Mouse (Mus musculus): ENCODE measurements around the gene Eogt.

The Eogt gene

GRCm38 (mm10) chr6:97106106-97106505, 42.9 kb downstream of the Eogt start:
- no peak for DNase-seq (ENCODE audit: low spot score)

DNA sequence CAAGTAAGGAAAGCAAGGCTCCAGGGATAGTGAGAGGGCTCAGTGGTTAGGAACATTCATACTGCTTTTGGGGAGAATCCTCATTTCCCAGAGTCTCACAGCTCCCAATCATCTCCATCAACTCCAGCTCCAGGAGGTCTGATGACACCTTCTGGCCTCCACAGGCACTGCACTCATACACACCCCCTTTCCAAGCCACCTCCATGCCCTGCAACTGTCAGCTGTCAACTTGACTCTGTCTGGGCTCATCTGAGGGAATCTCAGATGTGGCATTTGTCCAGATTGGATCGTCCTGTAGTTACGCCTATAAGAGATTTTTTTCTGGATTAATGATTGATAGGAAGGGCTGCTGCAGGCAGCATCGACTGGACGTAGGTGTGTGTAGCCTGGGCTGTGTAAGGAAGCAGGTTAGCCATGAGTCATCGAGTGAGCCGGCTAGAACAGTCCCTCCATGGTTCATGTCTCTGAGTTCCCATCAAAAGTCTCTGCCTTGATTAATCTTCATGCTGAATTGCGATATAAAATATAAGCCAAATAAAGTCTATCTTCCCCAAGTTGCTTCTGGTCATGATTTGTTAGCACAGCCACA, 44.6 kb downstream of the Eogt start:
- no peak for DNase-seq (ENCODE audit: low spot score)

- DNase-seq (ENCODE audit: low spot score), result no peak
These were observed 46.9 kb downstream of the Eogt start for GRCm38 (mm10) chr6:97101958-97102702.

DNA sequence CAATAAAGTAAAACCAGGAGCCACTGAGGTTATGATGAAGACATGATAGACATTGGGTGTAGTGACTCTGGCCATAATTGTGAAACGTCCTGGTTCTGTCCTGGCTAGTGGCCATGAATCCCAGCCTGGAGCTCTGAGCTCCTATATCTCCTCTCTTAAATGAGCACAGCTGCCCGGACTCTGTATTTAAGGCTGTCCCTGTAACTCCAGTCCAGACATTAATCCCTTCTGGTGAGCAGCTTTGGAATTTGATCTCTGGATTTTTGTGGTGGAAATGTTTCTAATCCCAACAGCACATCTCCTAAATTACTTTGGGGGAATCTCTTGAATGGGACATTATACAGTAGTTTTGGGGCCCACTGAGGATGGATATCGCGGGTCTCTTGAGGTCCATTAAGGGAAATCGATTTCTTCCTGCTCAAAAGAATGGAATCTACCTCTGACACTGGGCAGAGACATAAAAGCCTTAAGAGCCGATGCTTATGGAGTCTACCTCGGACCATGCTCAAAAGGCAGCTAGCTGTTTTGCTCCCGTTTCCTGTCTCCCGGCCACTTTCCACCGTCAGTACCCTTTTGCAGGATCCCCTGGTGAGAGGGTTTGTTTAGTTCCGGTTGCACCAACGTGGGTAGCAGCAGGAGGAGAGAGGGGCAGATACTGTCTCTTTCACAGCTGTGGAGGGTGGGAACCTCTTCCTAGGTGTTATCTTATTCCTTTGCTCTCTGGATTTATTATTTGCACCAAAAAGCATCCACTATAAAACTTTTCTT, 47.6 kb downstream of the Eogt start:
- DNase-seq (ENCODE audit: low spot score), result no peak

- DNase-seq (ENCODE audit: low spot score), result no peak
These were observed 66.6 kb downstream of the Eogt start for GRCm38 (mm10) chr6:97082336-97082735.

DNA sequence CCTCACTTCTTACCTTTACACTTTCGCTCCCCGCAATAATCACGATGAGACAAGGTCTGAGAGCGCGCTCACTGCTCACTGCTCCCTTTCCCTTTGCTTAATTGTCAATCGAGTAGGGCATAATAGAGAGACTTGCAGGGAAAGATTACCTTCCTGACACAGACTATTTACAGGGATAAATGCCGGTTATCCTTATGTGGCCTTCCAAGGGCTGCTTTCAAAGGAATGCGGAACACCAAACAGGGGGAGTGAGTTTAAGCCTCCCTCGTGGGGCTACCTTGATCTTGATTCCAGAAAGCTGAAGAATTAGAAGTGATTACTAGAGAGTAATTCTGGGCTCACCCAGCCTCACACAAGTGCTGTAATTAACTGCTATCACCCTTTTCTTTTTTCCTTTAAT, 69.0 kb downstream of the Eogt start:
- DNase-seq (ENCODE audit: low spot score), result no peak

GRCm38 (mm10) chr6:97060074-97060681, 88.8 kb downstream of the Eogt start, which contains the start of gene Fam19a4:
Fam19a4 (minus strand) TSS chr6:97060413.
- no peak for DNase-seq (ENCODE audit: low spot score)
